Mouse (Mus musculus) CD4-positive, CD25-positive, alpha-beta regulatory T cell, adult 4 months (primary cell): Measurements from ENCODE around the gene Zmynd10. TPM values are rescaled to one million over a fixed set of nuclear protein-coding genes. Genes with fewer than 3 reads are reported as not detected.
"Not testable (repeated sequence)": the region's sequence is repeated elsewhere in the genome, so short reads cannot be mapped to it uniquely, and the experiment has no call there.

Source experiments
- ATAC-seq: one replicate; pipeline ENCODE4 v1.8.0; 2017
- polyA plus RNA-seq, 2 experiments: library from polyadenylated mRNA; unstranded; fragments of 100-300 nt; shearing (Covaris generic); gene quantifications; one replicate each; pipeline ENCODE4 v1.2.1; 2017

Zmynd10 gene
- polyA plus RNA-seq, 2 experiments from 2014 or later: 3.0 TPM; not detected in 1

DNA sequence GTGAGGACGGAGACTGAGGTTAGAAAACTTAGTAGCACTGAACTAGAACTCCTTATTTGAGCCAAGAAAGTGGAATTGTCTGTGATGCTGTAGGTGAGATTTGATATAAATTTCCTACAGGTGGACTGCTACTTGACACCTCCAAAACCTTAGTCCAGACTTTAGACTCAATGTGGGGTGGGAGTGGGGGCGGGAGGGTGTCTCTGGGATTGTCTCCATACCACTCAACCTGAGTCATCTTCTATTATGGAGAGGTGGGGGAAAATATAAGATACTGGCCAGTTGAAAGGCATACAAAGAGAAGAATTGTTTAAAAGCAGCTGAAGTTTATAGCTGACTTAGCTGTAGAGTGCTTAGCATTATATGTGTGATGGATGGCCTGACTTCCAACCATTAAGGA is 8.6 kb downstream of the Zmynd10 start:
- ATAC-seq: no peak

DNA sequence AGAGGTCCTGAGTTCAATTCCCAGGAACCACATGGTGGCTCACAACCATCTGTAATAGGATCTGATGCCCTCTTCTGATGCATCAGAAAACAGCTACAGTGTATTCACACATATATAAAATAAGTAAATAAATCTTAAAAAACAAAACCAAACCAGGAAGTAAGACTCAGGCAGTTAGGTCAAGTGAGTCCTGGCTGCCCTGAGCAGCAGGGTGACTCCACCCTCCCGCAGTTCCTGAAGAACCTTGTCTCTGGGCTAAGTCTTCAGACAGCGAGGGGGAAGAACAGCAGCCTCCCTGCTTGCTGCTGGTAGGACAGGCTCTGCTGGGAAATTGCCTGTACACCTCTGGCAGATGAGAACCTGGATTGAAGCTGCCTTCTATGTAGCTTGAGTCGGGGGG is 9.2 kb downstream of the Zmynd10 start:
- no peak for ATAC-seq

GRCm38 (mm10) chr9:107563029-107563581 is 16.0 kb downstream of the Zmynd10 start, which contains the start of gene Tusc2:
Gene Tusc2 (plus strand): TSS chr9:107563255.
- ATAC-seq: peak; percentile 97

DNA sequence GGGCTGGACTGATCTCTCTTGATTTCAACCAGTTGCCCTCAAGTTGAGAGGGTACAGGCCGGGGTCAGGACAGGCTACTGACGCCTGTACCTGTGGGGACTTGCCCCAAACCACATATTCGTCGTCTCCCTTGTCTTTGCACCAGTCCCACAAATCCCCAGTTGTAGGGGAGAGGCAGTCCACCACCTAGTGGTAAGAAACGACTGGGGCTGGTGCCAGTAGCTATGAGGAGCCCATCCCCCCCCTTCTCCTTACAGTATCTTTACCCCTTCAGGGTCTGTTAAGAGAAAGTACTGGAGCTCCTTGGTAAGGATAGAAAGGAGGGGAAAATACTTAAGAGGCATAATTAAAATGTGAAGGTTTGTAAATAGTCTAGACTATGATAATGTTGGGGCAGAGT is 18.5 kb downstream of the Zmynd10 start:
- ATAC-seq: not testable (repeated sequence)

GRCm38 (mm10) chr9:107566041-107566709 is 19.1 kb downstream of the Zmynd10 start:
- no peak for ATAC-seq

- ATAC-seq: no peak
These were observed 19.8 kb downstream of the Zmynd10 start for GRCm38 (mm10) chr9:107566855-107567254.

DNA sequence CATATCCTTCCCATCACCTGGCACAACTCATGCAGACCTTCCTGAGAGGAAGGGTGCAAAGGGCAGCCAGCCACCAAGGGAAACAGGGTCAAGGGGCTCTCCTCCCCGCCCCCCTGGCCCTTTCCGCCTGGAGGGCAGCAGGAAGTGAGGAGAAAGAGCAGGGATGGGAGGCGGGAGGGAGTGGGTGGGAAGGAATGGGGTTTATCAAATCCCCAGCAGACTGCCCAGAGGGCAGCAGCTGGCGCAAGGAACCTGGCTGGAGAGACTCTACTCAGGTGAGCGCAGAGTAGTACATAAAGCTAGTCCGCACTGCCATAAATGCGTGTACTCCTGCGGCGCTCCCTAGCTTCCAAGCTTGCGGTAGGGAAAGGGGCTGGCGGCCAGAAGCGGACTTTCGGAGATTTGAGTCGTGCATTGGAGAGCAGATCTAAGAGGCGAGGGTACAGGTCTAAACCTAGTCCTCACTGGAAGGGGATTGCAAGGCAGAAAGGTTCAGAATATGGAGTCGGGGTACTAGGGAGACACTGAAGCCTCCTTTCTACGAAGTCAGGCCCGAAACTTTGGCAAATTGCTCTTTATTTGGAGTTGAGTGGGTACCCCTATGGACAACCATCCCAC is 20.7 kb downstream of the Zmynd10 start, which contains the start of gene Hyal2:
Gene Hyal2, plus strand, starts transcription at position 244 of the 618 bp plus-strand sequence.
- no peak for ATAC-seq

- peak; percentile 92 for ATAC-seq
These were observed 21.5 kb downstream of the Zmynd10 start for GRCm38 (mm10) chr9:107568331-107569261.

GRCm38 (mm10) chr9:107569270-107569669 is 22.2 kb downstream of the Zmynd10 start:
- peak; percentile 5 for ATAC-seq

DNA sequence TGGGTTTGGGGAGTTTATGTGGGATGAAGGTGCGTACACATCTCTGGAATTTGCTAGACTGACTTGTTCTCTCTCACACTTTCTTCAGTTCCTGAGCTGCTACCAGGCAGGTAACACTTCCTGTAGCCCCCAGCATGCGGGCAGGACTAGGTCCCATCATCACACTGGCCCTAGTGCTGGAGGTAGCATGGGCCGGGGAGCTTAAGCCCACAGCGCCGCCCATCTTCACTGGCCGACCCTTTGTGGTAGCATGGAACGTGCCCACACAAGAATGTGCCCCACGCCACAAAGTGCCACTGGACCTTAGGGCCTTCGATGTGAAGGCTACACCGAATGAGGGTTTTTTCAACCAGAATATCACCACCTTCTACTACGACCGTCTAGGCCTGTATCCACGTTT is 22.9 kb downstream of the Zmynd10 start:
- ATAC-seq: no peak

DNA sequence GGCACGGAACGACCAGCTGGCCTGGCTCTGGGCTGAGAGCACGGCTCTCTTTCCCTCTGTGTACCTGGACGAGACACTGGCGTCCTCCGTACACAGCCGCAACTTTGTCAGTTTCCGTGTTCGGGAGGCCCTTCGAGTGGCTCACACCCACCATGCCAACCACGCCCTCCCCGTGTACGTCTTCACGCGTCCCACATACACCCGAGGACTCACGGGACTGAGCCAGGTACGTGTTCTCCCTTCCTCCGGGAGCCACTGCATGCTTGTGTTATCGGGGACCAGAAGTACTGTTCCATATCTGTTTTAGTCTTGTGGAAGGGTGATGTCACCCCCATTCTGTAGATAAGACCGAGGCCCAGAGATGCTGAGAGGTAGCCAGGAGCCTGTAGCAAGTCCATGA is 23.7 kb downstream of the Zmynd10 start:
- ATAC-seq: no peak

DNA sequence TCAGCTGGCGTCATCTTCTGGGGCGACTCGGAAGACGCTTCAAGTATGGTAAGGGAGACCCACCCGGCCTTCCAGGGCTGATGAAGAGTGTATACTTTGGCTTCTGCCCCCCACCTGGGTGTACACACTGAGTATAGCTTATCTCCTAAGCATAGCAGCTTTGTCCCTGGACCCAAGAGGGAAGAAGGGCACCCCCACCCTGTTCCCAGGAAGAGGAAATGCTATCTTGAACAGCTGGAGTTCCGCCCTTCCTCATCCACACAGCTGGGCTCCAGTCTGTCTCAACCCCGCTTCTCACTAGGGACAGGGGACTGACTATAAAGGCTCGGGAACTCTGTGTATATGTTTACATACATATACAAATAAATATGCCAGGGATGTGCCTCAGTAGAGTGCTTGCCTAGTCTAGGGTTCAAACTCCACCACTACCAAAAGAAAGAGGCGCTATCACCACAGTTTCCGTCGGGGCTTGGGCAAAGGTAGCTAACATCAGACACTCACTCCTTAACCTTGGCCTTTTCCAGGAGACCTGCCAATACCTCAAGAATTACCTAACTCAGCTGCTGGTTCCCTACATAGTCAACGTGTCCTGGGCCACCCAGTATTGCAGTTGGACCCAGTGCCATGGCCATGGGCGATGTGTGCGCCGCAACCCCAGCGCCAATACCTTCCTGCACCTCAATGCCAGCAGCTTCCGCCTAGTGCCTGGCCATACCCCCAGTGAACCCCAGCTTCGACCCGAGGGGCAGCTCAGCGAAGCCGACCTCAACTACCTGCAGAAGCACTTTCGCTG is 24.6 kb downstream of the Zmynd10 start:
- ATAC-seq: no peak

GRCm38 (mm10) chr9:107572327-107572662 is 25.2 kb downstream of the Zmynd10 start:
- no peak for ATAC-seq

- not testable (repeated sequence) for ATAC-seq
These were observed 26.7 kb downstream of the Zmynd10 start for GRCm38 (mm10) chr9:107573774-107574173.

DNA sequence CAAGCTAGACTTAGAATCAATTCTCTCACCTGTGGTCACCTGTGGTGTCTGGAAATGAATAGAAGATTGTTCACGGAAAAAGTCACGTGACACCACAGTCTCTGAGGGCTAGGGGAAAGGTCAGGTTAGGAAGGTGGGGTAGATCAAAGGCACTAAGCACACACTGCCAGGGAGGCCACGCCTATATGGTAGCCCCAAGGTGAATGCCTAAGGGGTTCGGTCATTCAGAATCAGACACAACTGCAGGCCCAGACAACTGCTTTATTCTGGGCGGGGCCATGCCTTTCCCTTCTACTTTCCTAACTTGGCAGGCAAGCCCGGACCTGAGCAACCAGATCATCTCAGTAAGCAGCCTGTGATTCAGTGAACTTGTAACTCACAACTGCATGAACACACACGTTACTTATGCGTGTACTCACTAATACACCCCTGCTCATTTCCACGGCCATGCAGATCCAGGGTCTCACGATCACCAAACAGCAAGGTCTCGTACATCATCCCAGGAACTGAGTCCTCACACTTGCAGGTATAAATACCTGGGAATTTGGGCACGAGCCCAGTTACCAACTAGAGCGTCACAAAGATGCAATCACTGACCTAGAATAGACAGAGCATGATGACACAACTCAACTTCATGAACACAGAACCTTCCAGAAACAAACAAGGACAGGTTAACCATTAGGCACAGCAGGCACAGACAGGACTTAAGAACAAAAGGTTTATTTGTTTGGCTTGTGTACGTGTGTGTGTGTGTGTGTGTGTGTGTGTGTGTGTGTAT is 28.7 kb downstream of the Zmynd10 start:
- ATAC-seq: no peak

- no peak for ATAC-seq
These were observed 29.4 kb downstream of the Zmynd10 start, which contains the start of gene Hyal1 for GRCm38 (mm10) chr9:107576357-107577107. Gene Hyal1 (plus strand): TSS chr9:107576927.

- no peak for ATAC-seq
These were observed 30.8 kb downstream of the Zmynd10 start for GRCm38 (mm10) chr9:107577871-107578270.

DNA sequence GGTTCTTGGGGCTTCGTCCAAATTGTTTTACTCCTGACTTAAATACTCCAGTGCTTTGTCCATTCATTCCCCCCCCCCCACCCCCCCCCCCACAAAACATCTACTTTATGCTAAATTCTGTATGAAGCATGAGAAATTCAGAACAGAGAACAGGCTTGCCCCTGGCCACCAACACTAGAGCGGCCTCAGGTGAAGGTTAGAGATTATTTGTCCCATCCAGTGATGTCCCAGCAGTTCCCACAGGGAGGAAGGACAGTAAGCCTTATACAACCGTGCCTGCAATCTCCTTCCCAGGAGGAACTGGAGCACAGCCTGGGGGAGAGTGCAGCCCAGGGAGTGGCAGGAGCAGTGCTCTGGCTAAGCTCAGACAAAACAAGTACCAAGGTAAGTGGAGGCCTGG is 31.5 kb downstream of the Zmynd10 start, which contains the start of gene Naa80:
Gene Naa80, plus strand, starts transcription at position 301 of the 400 bp plus-strand sequence.
- ATAC-seq: no peak

- ATAC-seq: no peak
These were observed 32.2 kb downstream of the Zmynd10 start for GRCm38 (mm10) chr9:107579023-107579900.
